Mouse (Mus musculus) liver, postnatal 0 days (tissue): ENCODE results near the gene Kifc3. TPM values are rescaled to one million over a fixed set of nuclear protein-coding genes. Genes with fewer than 3 reads are reported as not detected.

ENCODE experiments used
- ATAC-seq: fragments of 200-750 bp; cut with Nextera tagmentation; 2 replicates; pipeline ENCODE4 v1.8.0; 2017; ENCODE audit warnings: mild to moderate bottlenecking, moderate library complexity
- DNase-seq: peaks from one replicate; pipeline ENCODE4 v3.0.0-alpha.2; 2016
- H3K27ac ChIP-seq: fragments of 300-500 bp; sonication (generic); 2 replicates; pipeline ENCODE4 v1.5.1; 2014; ENCODE audit warnings: antibody characterized with exemption, moderate library complexity, mild to moderate bottlenecking, low read depth
- H3K27me3 ChIP-seq: fragments of 300-500 bp; sonication (generic); 2 replicates; pipeline ENCODE4 v1.6.1; 2014; ENCODE audit warnings: low read length, control low read depth, mixed read lengths; ENCODE audit not compliant: insufficient read depth
- H3K36me3 ChIP-seq: fragments of 300-500 bp; sonication (generic); replicated peaks from 2 replicates; pipeline ENCODE4 v1.6.1; 2014; ENCODE audit warnings: mild to moderate bottlenecking, control low read depth, low read length, moderate library complexity, mixed read lengths; ENCODE audit not compliant: insufficient read depth
- H3K4me1 ChIP-seq: fragments of 300-500 bp; sonication (generic); 2 replicates; pipeline ENCODE4 v1.6.1; 2014; ENCODE audit warnings: antibody characterized with exemption, mild to moderate bottlenecking, control low read depth; ENCODE audit not compliant: insufficient read depth
- H3K4me2 ChIP-seq: fragments of 300-500 bp; sonication (generic); 2 replicates; pipeline ENCODE4 v1.6.1; 2014; ENCODE audit warnings: low read depth, mild to moderate bottlenecking, low read length, moderate library complexity, mixed read lengths
- H3K4me3 ChIP-seq: fragments of 300-500 bp; sonication (generic); 2 replicates; pipeline ENCODE4 v1.5.1; 2014; ENCODE audit warnings: low read depth, low read length
- H3K9ac ChIP-seq: fragments of 300-500 bp; sonication (generic); replicated peaks from 2 replicates; pipeline ENCODE4 v1.6.1; 2014; ENCODE audit warnings: mild to moderate bottlenecking, moderate library complexity
- H3K9me3 ChIP-seq: fragments of 300-500 bp; sonication (generic); 2 replicates; pipeline ENCODE4 v1.6.1; 2016; ENCODE audit warnings: mild to moderate bottlenecking, control low read depth, low read length, mixed read lengths
- CTCF ChIP-seq: sonication (generic); IDR thresholded peaks from 2 replicates; pipeline ENCODE4 v1.5.1; 2016; ENCODE audit warnings: antibody characterized with exemption, low read depth
- EP300 ChIP-seq: IDR thresholded peaks from 2 replicates; pipeline ENCODE4 v1.6.1; 2016; ENCODE audit warnings: antibody characterized with exemption, low read depth, mild to moderate bottlenecking
- WGBS: fragments of 180-500 bp; shearing (Covaris S2); extraction: QIAGEN DNeasy Blood & Tissue Kit; methylation state at CpG from one replicate; pipeline ENCODE4 v1.1.7; 2014; ENCODE audit not compliant: insufficient replicate concordance; 5-methylcytosine and 5-hydroxymethylcytosine counted together
- polyA plus RNA-seq: library from polyadenylated mRNA; unstranded; fragments of >200 nt; fragmentation: Nextera tagmentation; extraction: Ambion mirVana; gene quantifications from 2 replicates; pipeline ENCODE4 v1.2.1, GENCODE M21; 2015

Gene Kifc3
- polyA plus RNA-seq, 1 experiment from 2014 or later = 5.4 TPM

DNA sequence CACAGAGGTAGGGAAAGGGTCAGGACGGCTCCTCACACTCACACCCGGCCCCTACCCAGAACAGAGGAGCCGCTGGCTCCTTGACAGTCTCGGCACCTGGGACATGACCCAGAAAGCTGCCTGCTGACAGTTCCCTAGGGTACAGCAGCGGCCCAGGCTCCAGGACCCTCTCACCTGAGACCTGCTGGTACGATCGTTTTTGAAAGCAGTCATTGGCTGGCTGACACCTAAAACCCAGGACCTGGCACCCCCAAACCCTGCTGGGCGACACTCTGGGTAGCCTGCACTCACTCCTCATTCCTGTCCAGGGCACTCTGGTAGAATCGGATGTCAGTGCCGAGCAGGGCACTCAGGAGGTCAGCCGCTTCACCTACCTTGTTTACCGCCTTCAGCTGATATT lies 65.4 kb downstream of the Kifc3 start:
- Histone ChIP-seq H3K27me3 (peaks cover 8% of the 10 kb centered on the region; the same call in 1 of the 2 replicates), H3K4me1 (peaks cover 21% of the 10 kb centered on the region), H3K9ac (peak overlapping the region; percentile 57), H3K36me3 (no peaks in the 10 kb centered on the region), H3K4me2 (peak overlapping the region; percentile 67), H3K9me3 (no peaks in the 10 kb centered on the region), H3K27ac (peak overlapping the region; percentile 76), H3K4me3 (peak overlapping the region; percentile 46)
- WGBS = 48% methylated on average over 12 of the region's 12 CpGs
- 0 out of 2 replicates have a peak, but pooled peaks have one; percentile 9 for ATAC-seq
- TF ChIP-seq EP300 (no peak), CTCF (no peak)
- DNase-seq = no peak

- H3K9ac ChIP-seq = no peak overlapping the region
- H3K9me3 ChIP-seq = no peaks in the 10 kb centered on the region
- no peak for TF ChIP-seq CTCF
- no peak for TF ChIP-seq EP300
- WGBS = 62% methylated on average over 3 of the region's 3 CpGs
- DNase-seq = no peak
- H3K4me1 ChIP-seq = peaks cover 21% of the 10 kb centered on the region
- H3K27me3 ChIP-seq = peaks cover 8% of the 10 kb centered on the region; the same call in 1 of the 2 replicates
- no peak for ATAC-seq
- H3K36me3 ChIP-seq = no peaks in the 10 kb centered on the region
- H3K27ac ChIP-seq = no peak overlapping the region
- no peak overlapping the region for H3K4me3 ChIP-seq
- peak overlapping the region; percentile 67; the same call in 1 of the 2 replicates for H3K4me2 ChIP-seq
These were observed 66.4 kb downstream of the Kifc3 start for GRCm38 (mm10) chr8:95136218-95136617.

GRCm38 (mm10) chr8:95135242-95135641 lies 67.4 kb downstream of the Kifc3 start:
- H3K4me2 ChIP-seq = no peak overlapping the region
- H3K27ac ChIP-seq = no peak overlapping the region
- DNase-seq (no peak), ATAC-seq (no peak)
- TF ChIP-seq EP300 (no peak), CTCF (peak; percentile 29; the same call in 1 of the 2 replicates)
- H3K9ac ChIP-seq = no peak overlapping the region
- 43% methylated on average over 3 of the region's 3 CpGs for WGBS
- H3K9me3 ChIP-seq = no peaks in the 10 kb centered on the region
- H3K27me3 ChIP-seq = peaks cover 8% of the 10 kb centered on the region; the same call in 1 of the 2 replicates
- no peaks in the 10 kb centered on the region for H3K36me3 ChIP-seq
- peaks cover 12% of the 10 kb centered on the region for H3K4me1 ChIP-seq
- no peak overlapping the region for H3K4me3 ChIP-seq

GRCm38 (mm10) chr8:95134186-95134585 lies 68.4 kb downstream of the Kifc3 start:
- TF ChIP-seq CTCF = no peak
- no peak for TF ChIP-seq EP300
- H3K9me3 ChIP-seq = no peaks in the 10 kb centered on the region
- no peaks in the 10 kb centered on the region for H3K36me3 ChIP-seq
- WGBS = 81% methylated on average over 2 of the region's 2 CpGs
- no peak overlapping the region for H3K27ac ChIP-seq
- peaks cover 8% of the 10 kb centered on the region for H3K4me1 ChIP-seq
- DNase-seq (no peak), ATAC-seq (no peak)
- no peak overlapping the region for H3K9ac ChIP-seq
- no peak overlapping the region for H3K4me2 ChIP-seq
- peaks cover 8% of the 10 kb centered on the region; the same call in 1 of the 2 replicates for H3K27me3 ChIP-seq
- H3K4me3 ChIP-seq = no peak overlapping the region

GRCm38 (mm10) chr8:95131983-95132382 lies 70.6 kb downstream of the Kifc3 start:
- Histone ChIP-seq H3K27me3 (no peaks in the 10 kb centered on the region), H3K27ac (no peak overlapping the region), H3K9me3 (no peaks in the 10 kb centered on the region), H3K4me2 (no peak overlapping the region), H3K4me3 (no peak overlapping the region), H3K36me3 (no peaks in the 10 kb centered on the region), H3K9ac (no peak overlapping the region), H3K4me1 (peaks cover 8% of the 10 kb centered on the region)
- ATAC-seq (no peak), DNase-seq (no peak)
- 60% methylated on average over 5 of the region's 5 CpGs for WGBS
- no peak for TF ChIP-seq CTCF

DNA sequence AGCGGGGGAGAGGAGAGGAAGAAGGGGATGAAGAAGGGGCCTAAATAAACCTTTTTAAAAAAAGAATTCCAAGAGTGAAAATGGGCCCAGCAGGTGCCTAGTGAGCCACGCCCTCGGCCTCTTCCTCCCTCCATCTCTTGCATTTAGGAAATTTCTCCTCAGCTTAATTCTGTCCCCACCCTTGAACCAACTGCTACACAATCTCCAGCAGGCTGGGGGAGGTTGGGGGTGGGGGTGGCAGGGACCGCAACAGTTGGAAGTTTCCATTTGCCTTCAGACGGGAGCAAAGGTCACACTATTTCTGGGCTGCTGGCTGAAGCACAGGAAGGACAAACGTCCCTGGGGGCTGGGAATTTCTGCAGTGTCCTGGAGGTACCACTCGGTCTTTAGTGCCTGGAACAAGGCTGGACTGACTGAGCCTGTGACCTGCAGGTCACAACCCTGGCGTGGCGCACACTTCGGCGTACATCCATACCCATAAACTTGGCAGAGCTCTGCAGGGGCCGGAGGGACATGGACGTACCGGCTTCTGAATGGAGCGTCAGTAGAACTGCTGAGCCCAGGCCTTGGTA lies 71.6 kb downstream of the Kifc3 start:
- Histone ChIP-seq H3K27ac (no peak overlapping the region), H3K4me3 (no peak overlapping the region), H3K9ac (no peak overlapping the region), H3K27me3 (no peaks in the 10 kb centered on the region), H3K4me2 (no peak overlapping the region), H3K4me1 (peaks cover 8% of the 10 kb centered on the region), H3K9me3 (no peaks in the 10 kb centered on the region), H3K36me3 (0 out of 2 replicates have a peak, but pooled peaks cover 2% of the 10 kb centered on the region)
- TF ChIP-seq CTCF (no peak), EP300 (no peak)
- 44% methylated on average over 15 of the region's 15 CpGs for WGBS
- ATAC-seq = peak; percentile 72
- DNase-seq = peak; percentile 51
